Mouse (Mus musculus): ENCODE results near the gene Ccdc69.
"Not testable (repeated sequence)": the region's sequence is repeated elsewhere in the genome, so short reads cannot be mapped to it uniquely, and the experiment has no call there.

Ccdc69 gene

GRCm38 (mm10) chr11:55097463-55098188, 19.7 kb upstream of the Ccdc69 start, which contains the start of gene Gm2a:
TSS of gene Gm2a (plus strand) at chr11:55098115.
- in situ Hi-C loops (cut with MboI, MseI): no loop called here

GRCm38 (mm10) chr11:55096731-55097462, 19.0 kb upstream of the Ccdc69 start:
- in situ Hi-C loops (cut with MboI, MseI): no loop called here

GRCm38 (mm10) chr11:55096296-55096695, 18.4 kb upstream of the Ccdc69 start:
- in situ Hi-C loops (cut with MboI, MseI): not testable (repeated sequence)

- in situ Hi-C loops (cut with MboI, MseI): no loop called here
These were observed 15.2 kb upstream of the Ccdc69 start for GRCm38 (mm10) chr11:55093096-55093495.

GRCm38 (mm10) chr11:55089892-55090291, 12.0 kb upstream of the Ccdc69 start:
- in situ Hi-C loops (cut with MboI, MseI): no loop called here

GRCm38 (mm10) chr11:55087006-55087405, 9.1 kb upstream of the Ccdc69 start:
- in situ Hi-C loops (cut with MboI, MseI): no loop called here

- in situ Hi-C loops (cut with MboI, MseI): no loop called here
These were observed 7.5 kb upstream of the Ccdc69 start for GRCm38 (mm10) chr11:55085396-55085795.

- in situ Hi-C loops (cut with MboI, MseI): no loop called here
These were observed 6.7 kb upstream of the Ccdc69 start for GRCm38 (mm10) chr11:55084629-55085028.

GRCm38 (mm10) chr11:55081206-55081605, 3.3 kb upstream of the Ccdc69 start:
- in situ Hi-C loops (cut with MboI, MseI): no loop called here

- in situ Hi-C loops (cut with MboI, MseI): no loop called here
These were observed 1.2 kb upstream of the Ccdc69 start for GRCm38 (mm10) chr11:55079180-55079579.

- in situ Hi-C loops (cut with MboI, MseI): no loop called here
These were observed 571 bp upstream of the Ccdc69 start for GRCm38 (mm10) chr11:55078502-55078901.

GRCm38 (mm10) chr11:55076234-55076633, 1.7 kb downstream of the Ccdc69 start:
- in situ Hi-C loops (cut with MboI, MseI): no loop called here

- in situ Hi-C loops (cut with MboI, MseI): no loop called here
These were observed 2.3 kb downstream of the Ccdc69 start for GRCm38 (mm10) chr11:55075602-55076001.

- in situ Hi-C loops (cut with MboI, MseI): no loop called here
These were observed 4.7 kb downstream of the Ccdc69 start for GRCm38 (mm10) chr11:55073191-55073590.

- in situ Hi-C loops (cut with MboI, MseI): no loop called here
These were observed 5.5 kb downstream of the Ccdc69 start for GRCm38 (mm10) chr11:55072467-55072866.

GRCm38 (mm10) chr11:55071344-55071743, 6.6 kb downstream of the Ccdc69 start:
- in situ Hi-C loops (cut with MboI, MseI): no loop called here

GRCm38 (mm10) chr11:55069023-55069422, 8.9 kb downstream of the Ccdc69 start:
- in situ Hi-C loops (cut with MboI, MseI): no loop called here

GRCm38 (mm10) chr11:55066921-55067320, 11.0 kb downstream of the Ccdc69 start:
- in situ Hi-C loops (cut with MboI, MseI): no loop called here

GRCm38 (mm10) chr11:55062856-55063255, 15.1 kb downstream of the Ccdc69 start:
- in situ Hi-C loops (cut with MboI, MseI): no loop called here

GRCm38 (mm10) chr11:55060802-55061201, 17.1 kb downstream of the Ccdc69 start:
- in situ Hi-C loops (cut with MboI, MseI): no loop called here

GRCm38 (mm10) chr11:55057511-55057910, 20.4 kb downstream of the Ccdc69 start:
- in situ Hi-C loops (cut with MboI, MseI): no loop called here

- in situ Hi-C loops (cut with MboI, MseI): no loop called here
These were observed 27.0 kb downstream of the Ccdc69 start for GRCm38 (mm10) chr11:55050837-55051510.
